Mouse (Mus musculus): Measurements from ENCODE around the gene Dohh.

DNA sequence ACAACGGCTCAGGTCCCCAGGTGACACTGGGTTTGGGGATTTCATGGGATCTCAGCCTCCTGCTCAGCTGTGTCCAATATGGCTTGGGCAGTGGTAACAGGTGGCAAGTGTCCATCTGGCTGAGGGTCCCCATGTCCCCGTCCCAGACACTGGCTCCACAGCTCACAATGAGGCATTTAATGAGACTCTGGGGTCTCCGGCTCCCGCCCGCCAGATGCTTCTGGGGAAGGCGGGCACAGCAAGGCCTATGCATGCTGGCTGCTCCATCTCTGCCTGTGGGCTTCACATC, 17.1 kb upstream of the Dohh start:
- TF ChIP-seq CTCF (IDR thresholded peaks at IDR 0.05; ENCODE audit: borderline replicate concordance, extremely low read depth, insufficient read depth, insufficient read length) (no peak), POLR2A (IDR thresholded peaks at IDR 0.05; ENCODE audit: borderline replicate concordance, extremely low read depth, insufficient read depth, insufficient read length, poor library complexity, severe bottlenecking) (no peak)
